Mouse (Mus musculus) heart, adult 9 months (tissue): ENCODE data around the gene Rsc1a1.
A peak's percentile ranks its signal among the peaks of the same experiment; 100 is the strongest.

Experiments
- DNase-seq, 2 experiments: peaks; one replicate each; pipeline ENCODE4 v3.0.0; 2022; ENCODE audit warnings: low spot score in 2 of 2

The Rsc1a1 gene

GRCm38 (mm10) chr4:141694719-141695118 lies 9.3 kb upstream of the Rsc1a1 start:
- no peak for DNase-seq

- no peak for DNase-seq
Observed at GRCm38 (mm10) chr4:141688505-141688904, 3.1 kb upstream of the Rsc1a1 start.

GRCm38 (mm10) chr4:141686525-141686924 lies 1.1 kb upstream of the Rsc1a1 start:
- DNase-seq = no peak

- no peak for DNase-seq
Observed at GRCm38 (mm10) chr4:141686093-141686492, 694 bp upstream of the Rsc1a1 start.

- DNase-seq = no peak
Observed at GRCm38 (mm10) chr4:141682706-141683230, 2.6 kb downstream of the Rsc1a1 start.

- peak; percentile 55 for DNase-seq
Observed at GRCm38 (mm10) chr4:141681767-141682166, 3.6 kb downstream of the Rsc1a1 start.

- DNase-seq = no peak
Observed at GRCm38 (mm10) chr4:141680892-141681291, 4.5 kb downstream of the Rsc1a1 start.

GRCm38 (mm10) chr4:141679016-141679415 lies 6.4 kb downstream of the Rsc1a1 start:
- no peak for DNase-seq

- no peak for DNase-seq
Observed at GRCm38 (mm10) chr4:141676462-141676979, 8.9 kb downstream of the Rsc1a1 start.

GRCm38 (mm10) chr4:141672325-141672724 lies 13.1 kb downstream of the Rsc1a1 start:
- no peak for DNase-seq

GRCm38 (mm10) chr4:141671389-141671788 lies 14.0 kb downstream of the Rsc1a1 start:
- no peak for DNase-seq

- peak; percentile 49 to 56 for DNase-seq
Observed at GRCm38 (mm10) chr4:141669898-141670712, 15.3 kb downstream of the Rsc1a1 start.

- DNase-seq = no peak
Observed at GRCm38 (mm10) chr4:141664799-141665198, 20.6 kb downstream of the Rsc1a1 start, which contains the start of gene Plekhm2. Plekhm2 (minus strand) TSS chr4:141664899.

GRCm38 (mm10) chr4:141664011-141664745 lies 21.2 kb downstream of the Rsc1a1 start:
- DNase-seq = peak; percentile 76 to 78

- DNase-seq = peak in 1 of 2 experiments; percentile 50
Observed at GRCm38 (mm10) chr4:141663122-141663931, 22.1 kb downstream of the Rsc1a1 start.

- DNase-seq = no peak
Observed at GRCm38 (mm10) chr4:141660884-141661283, 24.5 kb downstream of the Rsc1a1 start.

GRCm38 (mm10) chr4:141659739-141660138 lies 25.7 kb downstream of the Rsc1a1 start:
- no peak for DNase-seq

GRCm38 (mm10) chr4:141658846-141659484 lies 26.4 kb downstream of the Rsc1a1 start:
- DNase-seq = no peak

GRCm38 (mm10) chr4:141656932-141657331 lies 28.5 kb downstream of the Rsc1a1 start:
- DNase-seq = no peak

- peak; percentile 49 to 62 for DNase-seq
Observed at GRCm38 (mm10) chr4:141655908-141656608, 29.3 kb downstream of the Rsc1a1 start.
